Mouse (Mus musculus) mature B cell (primary cell): ENCODE results near the gene Fcgrt.

ENCODE experiments used
- in situ Hi-C: fragments of 300-500 bp; cut with MboI; formaldehyde crosslinking; loops from 2 replicates; pipeline ENCODE4 v1.14.3; 2019

Fcgrt gene

GRCm38 (mm10) chr7:45056329-45056971 is 47.2 kb downstream of the Fcgrt start:
- in situ Hi-C loops: no loop called here

- in situ Hi-C loops: no loop called here
Observed at GRCm38 (mm10) chr7:45053931-45054510, 49.6 kb downstream of the Fcgrt start.

GRCm38 (mm10) chr7:45053117-45053930 is 50.3 kb downstream of the Fcgrt start:
- in situ Hi-C loops: no loop called here

- in situ Hi-C loops: no loop called here
Observed at GRCm38 (mm10) chr7:45052862-45053116, 50.9 kb downstream of the Fcgrt start, which contains the start of gene Prr12. Gene Prr12 (minus strand): TSS chr7:45052881.

- in situ Hi-C loops: no loop called here
Observed at GRCm38 (mm10) chr7:45052181-45052861, 51.3 kb downstream of the Fcgrt start.

- in situ Hi-C loops: no loop called here
Observed at GRCm38 (mm10) chr7:45051601-45051974, 52.1 kb downstream of the Fcgrt start.

- in situ Hi-C loops: no loop called here
Observed at GRCm38 (mm10) chr7:45050945-45051600, 52.6 kb downstream of the Fcgrt start.

- in situ Hi-C loops: no loop called here
Observed at GRCm38 (mm10) chr7:45048923-45049657, 54.6 kb downstream of the Fcgrt start.

- in situ Hi-C loops: no loop called here
Observed at GRCm38 (mm10) chr7:45048001-45048890, 55.4 kb downstream of the Fcgrt start.

- in situ Hi-C loops: no loop called here
Observed at GRCm38 (mm10) chr7:45047491-45047890, 56.2 kb downstream of the Fcgrt start.

GRCm38 (mm10) chr7:45046853-45047350 is 56.7 kb downstream of the Fcgrt start:
- in situ Hi-C loops: no loop called here

GRCm38 (mm10) chr7:45045741-45046140 is 57.9 kb downstream of the Fcgrt start:
- in situ Hi-C loops: no loop called here

- in situ Hi-C loops: no loop called here
Observed at GRCm38 (mm10) chr7:45043307-45043706, 60.3 kb downstream of the Fcgrt start.
